Mouse (Mus musculus) limb, embryonic 14.5 days (tissue): ENCODE data around the gene Ppp1r7. TPM values are rescaled to one million over a fixed set of nuclear protein-coding genes. Genes with fewer than 3 reads are reported as not detected.
"Not testable (repeated sequence)": the region's sequence is repeated elsewhere in the genome, so short reads cannot be mapped to it uniquely, and the experiment has no call there.

Experiments
- ATAC-seq: fragments of 200-750 bp; cut with Nextera tagmentation; 2 replicates; pipeline ENCODE4 v1.8.0; 2017; ENCODE audit warnings: low read depth, moderate number of reproducible peaks, moderate TSS enrichment; ENCODE audit not compliant: low FRiP score
- DNase-seq: peaks from one replicate; pipeline ENCODE4 v3.0.0-alpha.2; 2015; ENCODE audit warnings: low spot score
- H3K27ac ChIP-seq: fragments of 300-500 bp; sonication (generic); replicated peaks from 2 replicates; pipeline ENCODE4 v1.5.1; 2014; ENCODE audit warnings: low read depth, mild to moderate bottlenecking, low read length, moderate library complexity, mixed read lengths
- H3K27me3 ChIP-seq: fragments of 300-500 bp; sonication (generic); 2 replicates; pipeline ENCODE4 v1.6.1; 2014; ENCODE audit warnings: low read length, mixed read lengths; ENCODE audit not compliant: control insufficient read depth, insufficient read depth
- H3K36me3 ChIP-seq: fragments of 300-500 bp; sonication (generic); 2 replicates; pipeline ENCODE4 v1.6.1; 2014; ENCODE audit warnings: mild to moderate bottlenecking, low read length, moderate library complexity, mixed read lengths; ENCODE audit not compliant: control insufficient read depth, insufficient read depth
- H3K4me1 ChIP-seq: fragments of 300-500 bp; sonication (generic); 2 replicates; pipeline ENCODE4 v1.6.1; 2014; ENCODE audit warnings: antibody characterized with exemption, low read length, mixed read lengths; ENCODE audit not compliant: control insufficient read depth, insufficient read depth
- H3K4me2 ChIP-seq: fragments of 300-500 bp; sonication (generic); replicated peaks from 2 replicates; pipeline ENCODE4 v1.6.1; 2014; ENCODE audit warnings: low read depth, mild to moderate bottlenecking, low read length, moderate library complexity; ENCODE audit not compliant: severe bottlenecking
- H3K4me3 ChIP-seq: fragments of 300-500 bp; sonication (generic); replicated peaks from 2 replicates; pipeline ENCODE4 v1.5.1; 2014; ENCODE audit warnings: low read length
- H3K9ac ChIP-seq: fragments of 300-500 bp; sonication (generic); 2 replicates; pipeline ENCODE4 v1.6.1; 2014; ENCODE audit warnings: mild to moderate bottlenecking, low read depth, low read length, moderate library complexity; ENCODE audit not compliant: severe bottlenecking
- H3K9me3 ChIP-seq: fragments of 300-500 bp; sonication (generic); 2 replicates; pipeline ENCODE4 v1.6.1; 2016; ENCODE audit warnings: low read length; ENCODE audit not compliant: control insufficient read depth
- POLR2A ChIP-seq: fragments of 200-500 bp; IDR thresholded peaks from 2 replicates; pipeline ENCODE4 v1.8.0; 2012; ENCODE audit warnings: inconsistent platforms, mild to moderate bottlenecking, moderate library complexity, borderline replicate concordance; ENCODE audit not compliant: insufficient read depth, insufficient read length; ENCODE audit errors: extremely low read depth
- WGBS: fragments of 180-500 bp; shearing (Covaris S2); extraction: QIAGEN DNeasy Blood & Tissue Kit; methylation state at CpG from one replicate; pipeline ENCODE4 v1.1.7; 2014; 5-methylcytosine and 5-hydroxymethylcytosine counted together
- polyA plus RNA-seq, 2 experiments: library from polyadenylated mRNA; depleted of rRNA in 1 of 2; stranded (reverse) in 1 of 2; unstranded in 1 of 2; fragments of >200 nt; fragmentation: Nextera tagmentation in 1 of 2; extraction: Ambion mirVana in 1 of 2; gene quantifications; 2 replicates each; pipeline versions ENCODE4 v1.2.1 to v1.2.3; 2012 to 2014

The Ppp1r7 gene
- polyA plus RNA-seq (2012; rRNA removed): 8.0 and 10.9 TPM in 2 replicates
- polyA plus RNA-seq (2014; fragmentation: Nextera tagmentation; extraction: Ambion mirVana): 38.1 and 41.9 TPM in 2 replicates

- H3K27me3 ChIP-seq: no peaks in the 10 kb centered on the region
- ATAC-seq (peak; percentile 93), DNase-seq (peak; percentile 99)
- peaks cover 8% of the 10 kb centered on the region for H3K4me1 ChIP-seq
- H3K4me3 ChIP-seq: peak within 1 kb of the TSS; percentile 85
- no peak for TF ChIP-seq POLR2A
- no peaks in the 10 kb centered on the region for H3K9me3 ChIP-seq
- peak within 1 kb of the TSS; percentile 82 for H3K9ac ChIP-seq
- peaks cover 7% of the 10 kb centered on the region for H3K36me3 ChIP-seq
- WGBS: under 1% methylated on average over 54 of the region's 63 CpGs
- H3K4me2 ChIP-seq: peak within 1 kb of the TSS; percentile 82
- peak within 1 kb of the TSS; percentile 68 for H3K27ac ChIP-seq
These were observed at the start of gene Ppp1r7, which contains the start of gene Pask for GRCm38 (mm10) chr1:93342648-93343503. Gene Ppp1r7, plus strand, starts transcription at chr1:93342854. Gene Pask, minus strand, starts transcription at chr1:93343482.

DNA sequence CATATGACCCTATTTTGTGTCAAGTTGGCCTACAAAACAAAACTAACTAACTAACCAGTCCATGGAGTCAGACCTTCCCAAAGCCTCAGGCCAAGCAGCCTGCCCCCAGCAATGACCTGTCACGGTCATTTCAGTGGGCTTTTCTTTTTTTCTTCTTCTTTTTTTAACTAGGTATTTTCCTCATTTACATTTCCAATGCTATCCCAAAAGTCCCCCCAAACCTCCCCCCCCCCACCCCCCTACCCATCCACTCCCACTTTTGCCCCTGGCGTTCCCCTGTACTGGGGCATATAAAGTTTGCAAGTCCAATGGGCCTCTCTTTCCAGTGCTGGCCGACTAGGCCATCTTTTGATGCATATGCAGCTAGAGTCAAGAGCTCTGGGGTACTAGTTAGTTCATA, 48.2 kb upstream of the Ppp1r7 start:
- not testable (repeated sequence) for H3K4me3 ChIP-seq, H3K4me1 ChIP-seq, H3K9me3 ChIP-seq, H3K27ac ChIP-seq, H3K4me2 ChIP-seq, H3K27me3 ChIP-seq, H3K9ac ChIP-seq, DNase-seq, ATAC-seq
- 88% methylated on average over 3 of the region's 3 CpGs for WGBS
- H3K36me3 ChIP-seq: peaks cover 74% of the 10 kb centered on the region

DNA sequence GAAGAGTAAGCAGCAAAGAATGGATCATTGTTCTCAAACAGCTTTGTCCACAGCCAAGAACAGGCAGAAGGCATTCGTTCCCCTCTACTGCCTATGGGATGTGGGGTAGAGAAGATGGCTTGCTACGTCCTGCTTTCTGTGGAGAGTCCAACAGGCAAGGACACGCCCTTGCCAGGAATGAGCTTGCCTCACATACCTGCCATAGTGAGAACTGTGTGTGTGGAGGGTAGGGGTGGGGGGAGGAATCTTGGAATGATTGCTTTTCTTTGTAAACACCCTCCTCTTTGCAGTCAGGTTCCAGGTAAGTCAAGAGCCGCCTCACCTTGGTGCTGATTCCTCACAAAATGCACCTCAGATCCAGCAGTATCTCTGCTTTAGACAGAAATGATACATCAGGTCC, 42.9 kb upstream of the Ppp1r7 start:
- Histone ChIP-seq H3K27ac (no peak overlapping the region), H3K4me3 (no peak overlapping the region), H3K9me3 (no peaks in the 10 kb centered on the region), H3K36me3 (peaks cover 86% of the 10 kb centered on the region), H3K9ac (no peak overlapping the region), H3K27me3 (no peaks in the 10 kb centered on the region), H3K4me1 (peaks cover 2% of the 10 kb centered on the region; the same call in 1 of the 2 replicates), H3K4me2 (no peak overlapping the region)
- ATAC-seq: no peak
- no peak for TF ChIP-seq POLR2A
- DNase-seq: no peak
- 80% methylated on average over 4 of the region's 4 CpGs for WGBS

DNA sequence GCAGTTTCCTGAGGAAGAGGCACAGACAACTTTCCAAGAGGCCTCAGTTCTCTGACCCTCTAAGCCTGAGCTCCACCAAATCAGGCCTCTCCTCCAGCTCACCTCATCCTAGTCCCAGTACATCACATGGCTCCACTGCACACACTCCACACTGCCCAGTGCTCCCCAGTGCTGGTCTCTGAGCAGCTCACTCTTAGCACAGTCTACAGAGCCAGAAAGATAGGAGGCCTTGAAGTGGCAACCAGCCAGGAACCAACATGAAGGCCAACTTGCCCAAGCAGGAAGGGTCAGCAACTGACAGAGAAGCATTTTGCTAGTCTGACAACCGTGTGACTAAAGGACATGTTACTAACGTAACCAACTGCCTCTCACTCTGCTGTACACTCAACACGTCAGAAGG, 42.1 kb upstream of the Ppp1r7 start:
- no peak for ATAC-seq

DNA sequence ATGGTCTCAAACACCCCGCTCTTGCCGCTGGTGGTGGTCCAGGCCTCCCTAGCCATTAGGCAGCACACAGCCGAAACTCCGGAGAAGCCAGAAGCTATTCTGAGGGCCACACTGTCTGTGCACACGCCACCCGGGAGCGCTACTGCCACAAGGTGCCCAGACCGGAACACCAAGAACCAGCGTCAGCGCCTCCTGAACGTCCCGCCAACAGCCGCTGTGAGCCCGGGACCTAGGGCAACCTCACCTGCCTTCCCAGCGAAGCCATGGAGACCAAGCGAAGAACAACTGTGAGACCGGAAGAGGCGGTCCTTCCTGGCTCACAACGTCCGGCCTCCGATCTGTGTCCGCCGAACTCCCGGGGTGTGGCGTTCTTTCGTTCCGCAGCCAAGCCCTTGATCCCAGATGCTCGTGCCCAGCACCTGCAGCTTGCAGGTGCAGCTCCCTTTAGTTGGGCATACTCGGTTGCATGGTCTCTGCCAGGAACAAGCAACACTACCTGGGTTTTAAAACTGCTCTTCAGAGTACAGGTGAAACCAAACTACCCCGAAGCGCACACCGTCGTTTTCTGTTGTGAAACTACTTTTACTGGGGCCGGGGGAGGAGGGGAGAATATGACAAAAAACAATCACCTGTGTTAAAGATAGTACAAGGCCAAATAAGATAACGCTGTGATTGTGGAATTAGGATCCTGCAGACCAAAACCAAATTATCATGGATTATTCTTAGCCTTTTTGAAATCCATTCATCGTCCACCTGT, 36.9 kb upstream of the Ppp1r7 start, which contains the start of gene Mterf4:
Gene Mterf4 (minus strand): TSS at position 335 of the 757 bp plus-strand sequence.
- Histone ChIP-seq H3K4me3 (peak within 1 kb of the TSS; percentile 63), H3K27ac (no peak within 1 kb of the TSS), H3K4me2 (peak within 1 kb of the TSS; percentile 67), H3K9ac (peak within 1 kb of the TSS; percentile 72), H3K4me1 (peaks cover 6% of the 10 kb centered on the region; the same call in 1 of the 2 replicates), H3K36me3 (peaks cover 37% of the 10 kb centered on the region), H3K9me3 (no peaks in the 10 kb centered on the region), H3K27me3 (no peaks in the 10 kb centered on the region)
- 7% methylated on average over 30 of the region's 36 CpGs for WGBS
- no peak for TF ChIP-seq POLR2A
- ATAC-seq (peak; percentile 90), DNase-seq (peak; percentile 88)

More for the DNA sequence above, 42.1 kb upstream of the Ppp1r7 start:
- Histone ChIP-seq H3K27me3 (no peaks in the 10 kb centered on the region), H3K9ac (no peak overlapping the region), H3K9me3 (no peaks in the 10 kb centered on the region), H3K4me2 (no peak overlapping the region), H3K4me1 (peaks cover 6% of the 10 kb centered on the region; the same call in 1 of the 2 replicates), H3K36me3 (peaks cover 84% of the 10 kb centered on the region), H3K4me3 (no peak overlapping the region), H3K27ac (no peak overlapping the region)
- DNase-seq: no peak
- TF ChIP-seq POLR2A: no peak
- 93% methylated on average over 3 of the region's 3 CpGs for WGBS
